Mouse (Mus musculus): Measurements from ENCODE around the gene Cdc7.

The Cdc7 gene

GRCm38 (mm10) chr5:107021291-107022063, 57.4 kb downstream of the Cdc7 start:
- no peak for DNase-seq (ENCODE audit: extremely low spot score, low read depth, low spot score)

DNA sequence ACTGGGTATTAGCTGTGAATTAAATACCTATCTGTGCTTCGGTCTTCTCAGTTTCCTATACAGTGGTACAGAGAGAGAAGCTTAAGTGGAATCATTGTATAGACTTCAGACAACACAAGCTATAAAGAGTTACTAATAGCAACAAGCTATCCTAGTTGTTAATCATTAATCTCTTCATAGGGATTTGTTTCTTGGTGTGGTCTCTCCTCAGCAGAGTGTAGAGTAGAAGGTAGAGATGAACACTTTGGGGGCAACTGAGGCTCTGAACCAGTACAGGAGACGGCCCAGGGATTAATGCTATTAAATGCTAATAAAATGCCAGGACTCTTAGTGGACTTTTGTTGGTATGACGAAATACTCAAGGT, 57.9 kb downstream of the Cdc7 start:
- DNase-seq (ENCODE audit: extremely low spot score, low read depth, low spot score): no peak

DNA sequence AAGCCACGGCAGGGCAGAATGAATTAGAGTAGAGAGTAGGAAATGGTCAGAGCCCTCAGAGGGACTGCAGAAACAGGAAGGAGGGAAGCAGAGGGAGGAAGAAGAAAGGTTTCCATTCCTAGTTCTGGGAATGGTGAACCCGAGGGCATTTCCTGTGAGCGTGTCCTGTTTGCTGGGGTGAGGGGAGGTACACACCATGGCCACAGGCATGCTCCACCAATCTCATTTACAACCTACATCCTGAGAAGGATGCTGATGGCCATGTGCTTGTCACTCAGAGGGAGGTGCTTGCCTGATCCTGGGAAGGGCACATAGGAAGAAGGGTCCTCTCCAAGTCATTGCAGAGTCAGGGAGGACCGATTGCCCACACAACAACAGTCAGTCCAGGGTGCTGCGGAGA, 59.8 kb downstream of the Cdc7 start:
- no peak for DNase-seq (ENCODE audit: extremely low spot score, low read depth, low spot score)

- no peak for DNase-seq (ENCODE audit: extremely low spot score, low read depth, low spot score)
Observed at GRCm38 (mm10) chr5:107025371-107025770, 61.2 kb downstream of the Cdc7 start.

GRCm38 (mm10) chr5:107025809-107026208, 61.7 kb downstream of the Cdc7 start:
- DNase-seq (ENCODE audit: extremely low spot score, low read depth, low spot score): no peak

DNA sequence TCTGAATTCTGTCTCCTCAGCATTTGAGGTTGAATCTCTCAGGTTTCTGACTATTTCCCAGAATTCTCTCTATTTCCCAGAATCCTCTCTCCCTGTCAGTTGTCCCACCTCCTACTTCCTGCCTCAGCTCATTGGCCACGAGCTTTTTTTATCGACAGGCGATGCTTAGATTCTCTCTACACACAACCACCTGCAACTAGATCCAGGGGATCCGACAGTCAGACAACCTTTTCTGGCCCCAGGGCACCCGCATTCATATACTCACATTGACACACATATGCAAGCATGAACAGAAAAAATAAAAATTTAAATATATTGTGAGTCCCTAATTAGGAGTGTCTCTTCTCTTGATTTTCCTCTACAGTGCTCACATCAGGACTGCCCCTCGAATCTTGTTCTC, 63.5 kb downstream of the Cdc7 start:
- no peak for DNase-seq (ENCODE audit: extremely low spot score, low read depth, low spot score)

GRCm38 (mm10) chr5:107028557-107028956, 64.4 kb downstream of the Cdc7 start:
- no peak for DNase-seq (ENCODE audit: extremely low spot score, low read depth, low spot score)

DNA sequence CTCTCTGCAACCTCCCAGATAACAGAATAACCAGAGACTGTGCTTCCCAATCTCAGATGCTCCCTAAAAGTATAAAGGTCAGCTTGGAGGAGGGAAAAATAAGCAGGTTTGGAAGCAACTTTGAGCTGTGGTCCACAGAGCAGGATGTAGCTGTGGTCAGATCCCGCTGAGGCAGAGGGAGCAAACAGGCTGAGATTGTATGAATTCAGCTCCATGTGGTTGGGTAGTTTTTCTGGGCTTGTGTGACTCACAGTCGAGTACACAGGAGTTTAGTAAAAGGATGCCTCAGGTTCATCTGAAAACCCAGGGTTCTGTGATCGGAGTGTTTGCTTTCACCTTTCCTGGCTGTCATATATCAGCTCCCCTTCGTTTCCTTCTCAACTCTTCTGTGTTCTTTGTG, 65.7 kb downstream of the Cdc7 start:
- DNase-seq (ENCODE audit: extremely low spot score, low read depth, low spot score): no peak

GRCm38 (mm10) chr5:107030821-107031220, 66.7 kb downstream of the Cdc7 start:
- DNase-seq (ENCODE audit: extremely low spot score, low read depth, low spot score): no peak
